Mouse (Mus musculus): ENCODE results near the gene Fam129c.

Fam129c gene

DNA sequence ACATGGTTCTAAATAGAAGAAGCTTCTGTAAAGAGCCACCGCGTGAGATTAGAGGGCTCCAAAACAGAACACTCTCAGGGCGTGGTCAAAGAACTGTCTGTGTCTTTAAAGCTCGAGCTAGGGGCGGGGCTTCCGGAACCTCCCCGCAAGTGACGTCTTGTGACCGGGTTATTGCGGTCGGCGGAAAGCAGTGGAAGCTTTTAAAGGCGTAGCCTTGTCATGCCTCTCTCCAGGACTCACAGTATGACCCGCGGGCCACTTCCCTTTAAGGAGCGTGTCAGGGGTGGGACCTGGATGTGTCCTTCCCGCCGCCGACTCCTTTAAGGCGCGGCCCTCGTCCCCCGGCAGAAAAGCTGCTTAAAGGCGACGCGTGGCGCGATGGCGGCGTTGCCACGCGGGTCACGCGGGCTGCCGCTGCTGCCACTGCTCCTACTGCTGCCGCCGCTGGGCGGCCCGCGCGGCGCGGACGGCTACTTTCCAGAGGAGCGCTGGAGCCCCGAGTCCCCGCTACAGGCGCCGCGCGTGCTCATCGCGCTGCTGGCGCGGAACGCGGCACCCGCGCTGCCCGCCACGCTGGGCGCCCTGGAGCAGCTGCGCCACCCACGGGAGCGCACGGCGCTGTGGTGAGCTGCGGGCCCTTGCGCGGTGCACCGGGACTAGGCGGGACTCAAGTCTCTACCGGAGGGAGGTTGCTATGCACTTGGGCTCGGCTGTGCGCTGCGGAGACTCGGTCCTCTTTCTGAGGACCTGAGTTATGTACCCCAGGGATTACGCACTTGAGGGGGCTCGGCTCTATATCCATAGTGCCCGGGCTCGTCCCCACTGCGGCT, 13.6 kb downstream of the Fam129c start, which contains the start of gene Colgalt1:
Colgalt1 (plus strand) TSS at position 177 of the 830 bp plus-strand sequence.
- DNase-seq (ENCODE audit: low read depth, low spot score) = peak; percentile 98

DNA sequence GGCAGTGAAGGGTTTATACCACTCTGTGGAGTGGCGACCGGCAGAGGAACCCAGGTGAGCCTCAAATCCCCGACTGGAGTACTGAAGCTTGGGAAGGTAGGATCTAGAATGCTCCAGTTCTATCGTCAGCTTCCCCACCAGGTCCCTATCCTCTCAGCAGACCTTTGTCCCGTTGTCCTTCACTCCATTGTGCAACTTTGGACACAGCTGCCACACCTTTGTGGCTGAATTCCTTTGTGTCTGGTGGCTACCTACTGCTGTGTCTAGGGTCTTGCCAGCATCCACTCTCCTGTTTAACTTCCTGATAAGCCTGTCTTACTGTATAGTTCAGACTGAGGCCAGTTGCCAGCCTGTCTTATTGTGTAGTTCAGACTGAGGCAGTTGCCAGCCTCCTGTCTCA, 14.7 kb downstream of the Fam129c start:
- DNase-seq (ENCODE audit: low read depth, low spot score) = no peak

GRCm38 (mm10) chr8:71613418-71613817, 16.0 kb downstream of the Fam129c start:
- no peak for DNase-seq (ENCODE audit: low read depth, low spot score)

DNA sequence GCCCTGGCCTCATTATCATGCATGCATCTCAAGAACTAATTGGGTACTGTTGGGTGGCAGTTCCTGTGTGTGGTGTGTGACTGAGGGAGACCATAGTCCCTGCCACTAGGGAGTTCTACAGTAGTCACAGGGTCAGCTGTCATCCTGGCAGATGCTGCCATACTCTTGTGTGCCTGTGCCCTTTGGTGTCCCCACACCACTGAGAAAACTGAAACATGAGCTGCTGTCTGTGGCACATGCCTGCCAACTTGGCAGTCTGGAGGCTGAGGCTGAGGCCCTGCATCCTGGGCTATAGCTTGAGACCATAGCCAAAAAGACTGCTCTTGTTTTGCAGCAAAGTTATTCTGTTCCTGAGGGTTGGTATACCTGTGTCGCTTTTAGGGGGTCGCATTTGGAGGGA, 22.3 kb downstream of the Fam129c start:
- DNase-seq (ENCODE audit: low read depth, low spot score) = no peak

- no peak for DNase-seq (ENCODE audit: low read depth, low spot score)
These were observed 27.6 kb downstream of the Fam129c start for GRCm38 (mm10) chr8:71625088-71625487.

DNA sequence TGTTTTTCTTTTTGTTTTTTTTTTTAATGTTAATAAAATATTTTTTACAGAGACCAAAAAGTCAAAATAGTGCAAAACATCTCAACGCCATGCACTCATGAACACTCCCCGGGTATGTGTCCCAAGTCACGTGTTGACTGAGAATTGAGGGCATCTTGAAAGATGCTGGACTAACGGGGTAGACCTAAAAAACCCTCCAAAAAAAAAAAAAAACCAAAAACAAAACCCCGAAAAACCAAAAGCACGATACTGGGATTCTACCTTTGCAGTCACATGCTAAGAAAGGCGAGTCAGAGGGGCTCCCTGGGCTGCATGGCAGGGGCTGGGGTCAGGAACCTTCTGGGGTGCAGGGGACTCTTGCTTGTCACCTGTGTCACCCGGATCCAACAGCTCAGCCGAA, 29.3 kb downstream of the Fam129c start:
- DNase-seq (ENCODE audit: low read depth, low spot score) = no peak

DNA sequence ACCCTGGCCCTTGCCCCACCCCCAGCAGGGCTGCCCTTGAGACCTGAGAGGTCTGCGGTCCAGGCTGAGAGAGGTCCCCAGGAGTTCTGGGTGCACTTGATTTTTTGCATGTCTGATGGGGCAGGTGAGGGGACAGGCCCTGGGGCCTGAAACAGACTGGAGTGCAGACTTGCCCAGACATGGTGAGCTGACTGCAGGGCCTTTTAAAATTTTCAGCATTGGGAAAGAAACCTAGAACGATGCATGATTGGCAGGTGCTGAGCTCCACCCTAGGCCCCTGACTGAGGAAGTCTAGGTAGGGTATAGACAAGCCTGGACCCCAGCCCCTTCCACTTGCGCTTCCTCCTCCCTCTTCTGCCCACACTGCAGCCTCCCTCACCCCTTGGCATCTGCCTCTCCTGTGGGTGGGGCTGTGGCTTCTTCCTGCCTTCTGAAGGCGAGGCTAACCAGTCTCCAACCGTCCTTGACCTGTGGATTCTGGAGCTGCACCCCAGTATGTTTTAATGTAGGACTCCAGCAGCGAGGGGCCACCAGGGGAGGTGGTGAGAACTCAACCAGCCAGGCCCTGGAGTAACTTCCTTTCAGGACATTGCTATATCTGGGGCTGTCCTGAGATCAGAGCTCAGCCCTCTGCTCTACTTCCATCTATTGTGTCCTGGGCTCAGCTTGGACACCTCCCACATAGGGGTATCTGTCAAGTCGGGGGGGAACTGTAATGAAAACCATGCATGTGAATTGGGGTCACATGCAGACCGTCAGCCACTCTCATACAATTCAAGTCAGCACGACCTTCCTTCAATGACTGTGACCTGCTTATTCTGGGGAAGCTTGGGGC, 30.0 kb downstream of the Fam129c start:
- DNase-seq (ENCODE audit: low read depth, low spot score) = no peak

DNA sequence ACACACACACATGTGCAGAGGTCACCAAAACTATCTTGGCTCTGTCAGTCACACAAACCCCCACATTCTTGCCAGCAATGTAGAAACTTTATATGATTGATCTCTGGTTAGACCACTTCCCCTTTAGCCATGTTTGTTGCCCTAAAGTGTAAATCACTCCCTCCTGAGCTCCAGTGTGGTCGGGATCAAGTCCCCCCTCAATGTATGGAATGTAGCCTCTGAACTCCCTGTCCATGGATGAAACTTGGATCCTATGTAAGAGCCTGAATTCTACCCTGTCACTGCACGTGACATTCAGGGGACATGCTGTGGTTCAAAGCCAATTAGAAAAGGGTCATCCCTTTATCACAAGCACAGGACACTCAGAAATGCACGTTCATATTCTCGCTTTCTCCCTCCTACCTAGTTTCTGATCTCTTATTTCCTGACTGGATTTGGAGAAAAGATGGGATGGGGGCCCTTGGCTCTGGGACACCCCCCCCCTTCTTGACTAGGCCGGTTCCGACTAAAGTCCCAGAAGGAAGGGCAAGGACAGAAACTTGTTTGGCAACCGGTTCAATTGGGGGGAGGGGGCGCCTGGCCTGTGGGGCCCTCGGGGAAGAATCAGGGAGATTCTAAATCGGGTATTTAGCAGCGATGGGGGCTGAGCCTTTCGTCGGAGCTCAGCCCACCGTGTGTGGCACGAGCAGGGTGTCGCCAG, 31.1 kb downstream of the Fam129c start:
- DNase-seq (ENCODE audit: low read depth, low spot score) = no peak

GRCm38 (mm10) chr8:71629096-71629697, 31.7 kb downstream of the Fam129c start:
- peak; percentile 73 for DNase-seq (ENCODE audit: low read depth, low spot score)

- DNase-seq (ENCODE audit: low read depth, low spot score) = no peak
These were observed 32.3 kb downstream of the Fam129c start for GRCm38 (mm10) chr8:71629781-71630212.

DNA sequence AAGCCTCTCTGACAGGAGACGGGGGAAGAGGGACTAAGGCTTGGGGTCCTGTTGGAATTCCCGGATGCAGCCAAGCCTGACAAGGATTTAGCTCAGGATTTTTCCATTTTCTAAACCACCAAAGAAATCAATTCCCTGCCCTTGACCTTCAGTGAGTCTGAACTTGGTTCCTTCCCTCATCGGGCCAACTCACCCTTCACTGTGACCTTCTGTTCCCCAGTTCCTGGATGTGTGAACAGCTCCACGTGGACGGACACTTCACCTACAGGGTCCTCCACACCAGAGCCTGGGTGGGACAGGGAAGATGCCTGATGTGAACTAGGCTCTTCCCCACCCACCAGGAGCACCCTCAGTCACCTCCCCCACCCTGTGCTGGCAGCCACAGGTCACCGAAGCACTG, 33.3 kb downstream of the Fam129c start:
- no peak for DNase-seq (ENCODE audit: low read depth, low spot score)

DNA sequence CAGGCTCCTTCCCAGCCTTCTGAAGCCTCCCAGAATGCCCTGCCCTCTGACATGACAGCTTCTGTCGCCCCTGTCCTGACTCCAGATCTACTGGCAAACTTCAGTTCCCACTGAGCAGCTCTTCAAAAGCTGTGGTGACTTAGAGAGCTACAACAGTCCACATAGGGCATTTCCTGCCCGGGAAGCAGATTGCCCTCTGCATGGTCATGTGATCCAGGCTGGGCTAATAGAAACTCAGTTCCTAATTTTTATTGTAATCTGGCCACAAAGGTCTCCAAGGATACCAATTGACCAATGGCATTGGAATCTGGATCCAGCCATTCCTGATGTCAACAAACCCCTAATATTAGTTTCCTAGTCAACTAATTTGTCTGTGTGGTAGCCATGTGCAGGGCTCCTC, 34.4 kb downstream of the Fam129c start:
- DNase-seq (ENCODE audit: low read depth, low spot score) = no peak

- DNase-seq (ENCODE audit: low read depth, low spot score) = no peak
These were observed 35.7 kb downstream of the Fam129c start for GRCm38 (mm10) chr8:71633164-71633563.

DNA sequence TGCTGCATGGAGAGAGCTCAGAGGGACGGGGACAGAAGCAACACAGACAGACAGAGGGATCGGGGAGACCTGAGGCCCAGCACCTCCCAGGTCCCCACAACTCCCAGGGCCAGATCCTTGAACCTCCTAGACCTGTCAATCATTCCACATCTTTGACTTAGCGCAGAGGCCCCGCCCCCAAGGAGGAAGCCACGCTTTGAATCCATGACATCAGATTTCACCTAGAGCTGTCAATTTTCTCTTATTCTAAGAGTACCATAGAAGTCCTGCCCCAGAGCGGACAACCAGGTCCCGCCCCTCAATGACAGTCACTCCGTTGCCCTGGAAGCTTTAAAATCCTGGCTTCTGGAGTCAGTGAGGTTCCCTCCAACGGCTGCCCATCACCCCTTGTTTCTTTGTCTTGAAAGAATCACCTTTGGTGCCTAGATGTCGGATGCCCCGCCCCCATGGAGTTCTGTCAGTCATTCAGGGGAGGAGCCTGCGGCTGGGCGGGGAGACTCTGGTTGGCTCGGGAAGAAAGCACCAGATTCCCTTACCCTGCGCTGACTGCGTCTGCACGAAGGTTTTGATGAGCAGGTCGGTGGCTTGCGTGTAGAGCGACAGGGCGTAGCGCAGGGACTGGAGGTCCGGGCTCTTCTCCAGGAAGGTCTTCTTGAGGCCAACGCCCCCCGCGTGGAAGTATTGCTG, 36.7 kb downstream of the Fam129c start:
- DNase-seq (ENCODE audit: low read depth, low spot score) = no peak

- no peak for DNase-seq (ENCODE audit: low read depth, low spot score)
These were observed 40.0 kb downstream of the Fam129c start for GRCm38 (mm10) chr8:71637149-71638095.

- no peak for DNase-seq (ENCODE audit: low read depth, low spot score)
These were observed 40.9 kb downstream of the Fam129c start for GRCm38 (mm10) chr8:71638321-71638720.

GRCm38 (mm10) chr8:71639318-71639717, 41.9 kb downstream of the Fam129c start:
- no peak for DNase-seq (ENCODE audit: low read depth, low spot score)

DNA sequence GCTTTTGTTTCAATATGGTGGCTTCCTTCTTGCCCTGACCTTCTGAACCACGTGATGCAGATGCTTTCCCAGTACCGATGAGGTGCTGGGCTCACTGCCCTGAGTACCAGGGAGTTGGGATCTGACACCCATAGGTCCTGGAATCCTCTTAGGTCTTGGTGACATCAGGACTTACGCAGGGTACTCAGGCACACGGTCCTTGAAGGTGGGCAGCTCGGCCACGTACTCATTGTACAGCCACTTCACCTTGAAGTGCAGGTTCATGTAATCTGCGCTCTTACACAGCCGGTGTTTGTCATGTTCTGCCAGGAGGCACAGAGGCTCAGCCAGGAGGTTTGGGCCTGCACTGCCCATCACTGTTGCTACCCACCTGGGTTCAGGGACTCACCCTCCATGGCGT, 48.1 kb downstream of the Fam129c start:
- DNase-seq (ENCODE audit: low read depth, low spot score) = no peak

DNA sequence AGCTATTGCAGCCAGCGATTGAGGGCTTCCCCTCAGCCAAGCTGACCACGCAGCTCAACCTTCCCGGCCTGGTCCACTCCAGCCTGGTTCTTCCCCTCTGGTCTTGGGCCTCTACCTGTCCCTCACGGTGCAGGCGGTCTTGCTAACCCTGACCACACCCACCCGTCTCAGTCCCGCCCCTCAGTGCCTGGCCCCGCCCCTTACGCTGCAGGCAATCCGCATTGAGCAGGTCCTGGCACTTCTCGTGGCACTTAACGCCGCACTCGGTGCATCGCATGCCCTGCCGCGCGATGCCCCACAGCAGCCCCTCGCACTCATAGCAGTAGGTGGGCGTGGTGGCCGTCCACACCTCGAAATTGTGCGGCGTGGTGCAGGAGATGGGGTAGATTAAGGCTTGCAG, 57.2 kb downstream of the Fam129c start:
- DNase-seq (ENCODE audit: low read depth, low spot score) = no peak
